Mouse (Mus musculus) adrenal gland, postnatal 14 days (tissue): ENCODE data around the gene Kcnab1. TPM values are rescaled to one million over a fixed set of nuclear protein-coding genes. Genes with fewer than 3 reads are reported as not detected.
"Not testable (repeated sequence)": the region's sequence is repeated elsewhere in the genome, so short reads cannot be mapped to it uniquely, and the experiment has no call there.

ENCODE experiments used
- DNase-seq: peaks from one replicate; pipeline ENCODE4 v3.0.0; 2021; ENCODE audit warnings: mixed read lengths
- total RNA-seq: library from RNA; stranded (reverse); gene quantifications from 2 replicates; pipeline ENCODE4 v1.2.3, GENCODE M21; 2021

The Kcnab1 gene
- total RNA-seq, 1 experiment from 2014 or later, result 0.74 TPM

- no peak for DNase-seq
These were observed 258.8 kb downstream of the Kcnab1 start for GRCm38 (mm10) chr3:65367944-65368343.

- no peak for DNase-seq
These were observed 263.4 kb downstream of the Kcnab1 start for GRCm38 (mm10) chr3:65372552-65372951.

- no peak for DNase-seq
These were observed 264.5 kb downstream of the Kcnab1 start for GRCm38 (mm10) chr3:65373594-65374182.

- DNase-seq, result peak; percentile 34
These were observed 265.5 kb downstream of the Kcnab1 start for GRCm38 (mm10) chr3:65374729-65375128.

GRCm38 (mm10) chr3:65378724-65379123, 269.5 kb downstream of the Kcnab1 start:
- no peak for DNase-seq

GRCm38 (mm10) chr3:65379884-65380539, 270.8 kb downstream of the Kcnab1 start:
- peak; percentile 69 for DNase-seq

GRCm38 (mm10) chr3:65381094-65381493, 271.9 kb downstream of the Kcnab1 start:
- DNase-seq, result no peak

GRCm38 (mm10) chr3:65384431-65384830, 275.2 kb downstream of the Kcnab1 start:
- no peak for DNase-seq

- no peak for DNase-seq
These were observed 276.6 kb downstream of the Kcnab1 start for GRCm38 (mm10) chr3:65385771-65386170.

- DNase-seq, result no peak
These were observed 282.1 kb downstream of the Kcnab1 start for GRCm38 (mm10) chr3:65391222-65391783.

- peak; percentile 57 for DNase-seq
These were observed 282.7 kb downstream of the Kcnab1 start for GRCm38 (mm10) chr3:65391784-65392420.

GRCm38 (mm10) chr3:65392421-65392817, 283.2 kb downstream of the Kcnab1 start, which contains the start of gene Ssr3:
Gene Ssr3, minus strand, starts transcription at chr3:65392623.
- DNase-seq, result peak; percentile 97

- DNase-seq, result not testable (repeated sequence)
These were observed 285.9 kb downstream of the Kcnab1 start for GRCm38 (mm10) chr3:65395111-65395510.

- no peak for DNase-seq
These were observed 287.8 kb downstream of the Kcnab1 start for GRCm38 (mm10) chr3:65396835-65397504.

- DNase-seq, result no peak
These were observed 288.4 kb downstream of the Kcnab1 start for GRCm38 (mm10) chr3:65397566-65397965.

GRCm38 (mm10) chr3:65405781-65406180, 296.6 kb downstream of the Kcnab1 start:
- DNase-seq, result no peak

- DNase-seq, result no peak
These were observed 298.7 kb downstream of the Kcnab1 start for GRCm38 (mm10) chr3:65407891-65408290.

GRCm38 (mm10) chr3:65416571-65416970, 307.4 kb downstream of the Kcnab1 start:
- no peak for DNase-seq

GRCm38 (mm10) chr3:65417913-65418594, 308.9 kb downstream of the Kcnab1 start:
- DNase-seq, result no peak

- no peak for DNase-seq
These were observed 310.5 kb downstream of the Kcnab1 start for GRCm38 (mm10) chr3:65419706-65420105.
